Mouse (Mus musculus) layer of hippocampus, postnatal 10 days (tissue): ENCODE measurements around the gene Setd5. TPM values are rescaled to one million over a fixed set of nuclear protein-coding genes. Genes with fewer than 3 reads are reported as not detected.

Source experiments
- DNase-seq, 2 experiments: peaks; one replicate each; pipeline ENCODE4 v3.0.0; 2021; ENCODE audit warnings: low spot score in 2 of 2
- long read RNA-seq: library from polyadenylated mRNA; stranded (forward); transcript quantifications from one replicate; pipeline ENCODE4 v2.0.0, GENCODE M21; 2023
- total RNA-seq, 2 experiments: library from RNA; stranded (reverse); gene quantifications; 2 replicates each; pipeline ENCODE4 v1.2.3; 2021

The Setd5 gene
- 100 to 1,000 TPM; 130 TPM for total RNA-seq
- long read RNA-seq, partial matches to known transcripts, result 0 of 4 reads
- long read RNA-seq, other reads (novel, unspliced or antisense), result 3 of 4 reads

GRCm38 (mm10) chr6:113076686-113077516, at the start of gene Setd5:
TSS of gene Setd5 (plus strand) at chr6:113077365.
- peak; percentile 99 for DNase-seq

GRCm38 (mm10) chr6:113027446-113027845, 49.7 kb upstream of the Setd5 start:
- DNase-seq, result no peak

- DNase-seq, result no peak
Observed at GRCm38 (mm10) chr6:113029006-113029405, 48.2 kb upstream of the Setd5 start.

GRCm38 (mm10) chr6:113030553-113030952, 46.6 kb upstream of the Setd5 start:
- no peak for DNase-seq

- no peak for DNase-seq
Observed at GRCm38 (mm10) chr6:113030970-113031660, 46.0 kb upstream of the Setd5 start.

GRCm38 (mm10) chr6:113032121-113032520, 45.0 kb upstream of the Setd5 start:
- no peak for DNase-seq

- no peak for DNase-seq
Observed at GRCm38 (mm10) chr6:113033185-113033584, 44.0 kb upstream of the Setd5 start.

GRCm38 (mm10) chr6:113034466-113034865, 42.7 kb upstream of the Setd5 start:
- DNase-seq, result no peak

- DNase-seq, result no peak
Observed at GRCm38 (mm10) chr6:113036463-113037175, 40.5 kb upstream of the Setd5 start.

- peak; percentile 67 to 78 for DNase-seq
Observed at GRCm38 (mm10) chr6:113037946-113038734, 39.0 kb upstream of the Setd5 start.

- DNase-seq, result no peak
Observed at GRCm38 (mm10) chr6:113038735-113039058, 38.5 kb upstream of the Setd5 start.

- DNase-seq, result no peak
Observed at GRCm38 (mm10) chr6:113040319-113040718, 36.8 kb upstream of the Setd5 start.

- DNase-seq, result no peak
Observed at GRCm38 (mm10) chr6:113041215-113041990, 35.8 kb upstream of the Setd5 start.

GRCm38 (mm10) chr6:113045575-113045974, 31.6 kb upstream of the Setd5 start:
- no peak for DNase-seq

- DNase-seq, result peak; percentile 95 to 96
Observed at GRCm38 (mm10) chr6:113046041-113046975, 30.9 kb upstream of the Setd5 start, which contains the start of gene Thumpd3. TSS of gene Thumpd3 (plus strand) at chr6:113046225.

- DNase-seq, result no peak
Observed at GRCm38 (mm10) chr6:113047016-113047746, 30.0 kb upstream of the Setd5 start.

GRCm38 (mm10) chr6:113048371-113048770, 28.8 kb upstream of the Setd5 start:
- DNase-seq, result no peak

- DNase-seq, result no peak
Observed at GRCm38 (mm10) chr6:113049159-113049558, 28.0 kb upstream of the Setd5 start.
